Mouse (Mus musculus) embryonic facial prominence, embryonic 11.5 days (tissue): ENCODE results near the gene B3gnt9. TPM values are rescaled to one million over a fixed set of nuclear protein-coding genes. Genes with fewer than 3 reads are reported as not detected.

Source experiments
- ATAC-seq: fragments of 200-750 bp; cut with Nextera tagmentation; replicated peaks from 2 replicates; pipeline ENCODE4 v1.8.0; 2017; ENCODE audit warnings: low read depth; ENCODE audit not compliant: insufficient number of reproducible peaks, low FRiP score, low TSS enrichment
- DNase-seq: peaks from one replicate; pipeline ENCODE4 v3.0.0-alpha.2; 2015; ENCODE audit warnings: low spot score
- H3K27ac ChIP-seq: fragments of 300-500 bp; sonication (generic); replicated peaks from 2 replicates; pipeline ENCODE4 v1.5.1; 2014; ENCODE audit warnings: mild to moderate bottlenecking, low read depth, low read length, control low read depth
- H3K27me3 ChIP-seq: fragments of 300-500 bp; sonication (generic); 2 replicates; pipeline ENCODE4 v1.6.1; 2014; ENCODE audit warnings: mild to moderate bottlenecking, low read length, moderate library complexity, mixed read lengths; ENCODE audit not compliant: control insufficient read depth, insufficient read depth
- H3K36me3 ChIP-seq: fragments of 300-500 bp; sonication (generic); replicated peaks from 2 replicates; pipeline ENCODE4 v1.6.1; 2014; ENCODE audit warnings: low read depth, mild to moderate bottlenecking, low read length, moderate library complexity, mixed read lengths; ENCODE audit not compliant: control insufficient read depth, insufficient read depth
- H3K4me1 ChIP-seq: fragments of 300-500 bp; sonication (generic); 2 replicates; pipeline ENCODE4 v1.6.1; 2014; ENCODE audit warnings: low read length, mixed read lengths; ENCODE audit not compliant: control insufficient read depth, insufficient read depth
- H3K4me2 ChIP-seq: fragments of 300-500 bp; sonication (generic); 2 replicates; pipeline ENCODE4 v1.6.1; 2014; ENCODE audit warnings: low read depth, mild to moderate bottlenecking, control low read depth, low read length, moderate library complexity
- H3K4me3 ChIP-seq: fragments of 300-500 bp; sonication (generic); 2 replicates; pipeline ENCODE4 v1.5.1; 2014; ENCODE audit warnings: low read depth, low read length, control low read depth
- H3K9ac ChIP-seq: fragments of 300-500 bp; sonication (generic); replicated peaks from 2 replicates; pipeline ENCODE4 v1.6.1; 2014; ENCODE audit warnings: mild to moderate bottlenecking, control low read depth, low read length
- H3K9me3 ChIP-seq: fragments of 300-500 bp; sonication (generic); replicated peaks from 2 replicates; pipeline ENCODE4 v1.6.1; 2016; ENCODE audit warnings: mild to moderate bottlenecking, low read length, inconsistent platforms, mixed read lengths; ENCODE audit not compliant: control insufficient read depth
- WGBS: fragments of 180-500 bp; shearing (Covaris S2); extraction: QIAGEN DNeasy Blood & Tissue Kit; methylation state at CpG from one replicate; pipeline ENCODE4 v1.1.7; 2014; 5-methylcytosine and 5-hydroxymethylcytosine counted together
- polyA plus RNA-seq: library from polyadenylated mRNA; unstranded; fragments of >200 nt; fragmentation: Nextera tagmentation; extraction: Ambion mirVana; gene quantifications from 2 replicates; pipeline ENCODE4 v1.2.1, GENCODE M21; 2014

B3gnt9 gene
- polyA plus RNA-seq, 1 experiment from 2014 or later: 2.3 TPM

GRCm38 (mm10) chr8:105209153-105210110 lies 45.5 kb downstream of the B3gnt9 start:
- Histone ChIP-seq H3K27ac (no peak overlapping the region), H3K27me3 (no peaks in the 10 kb centered on the region), H3K9me3 (no peaks in the 10 kb centered on the region), H3K9ac (no peak overlapping the region), H3K4me3 (no peak overlapping the region), H3K4me1 (no peaks in the 10 kb centered on the region), H3K4me2 (no peak overlapping the region), H3K36me3 (no peaks in the 10 kb centered on the region)
- no peak for ATAC-seq
- no peak for DNase-seq
- 56% methylated on average over 1 of the region's 1 CpGs for WGBS

- H3K4me2 ChIP-seq: no peak overlapping the region
- peaks cover 6% of the 10 kb centered on the region for H3K36me3 ChIP-seq
- no peak for ATAC-seq
- H3K27me3 ChIP-seq: no peaks in the 10 kb centered on the region
- H3K27ac ChIP-seq: no peak overlapping the region
- DNase-seq: no peak
- H3K4me3 ChIP-seq: no peak overlapping the region
- 88% methylated on average over 2 of the region's 2 CpGs for WGBS
- no peaks in the 10 kb centered on the region for H3K4me1 ChIP-seq
- no peak overlapping the region for H3K9ac ChIP-seq
- no peaks in the 10 kb centered on the region for H3K9me3 ChIP-seq
Measured at GRCm38 (mm10) chr8:105207675-105208273, 47.2 kb downstream of the B3gnt9 start.

- Histone ChIP-seq H3K36me3 (peaks cover 6% of the 10 kb centered on the region), H3K27me3 (no peaks in the 10 kb centered on the region), H3K4me3 (no peak overlapping the region), H3K4me2 (no peak overlapping the region), H3K27ac (no peak overlapping the region; the same call in 1 of the 2 replicates), H3K4me1 (no peaks in the 10 kb centered on the region), H3K9me3 (no peaks in the 10 kb centered on the region), H3K9ac (no peak overlapping the region)
- WGBS: 75% methylated on average over 7 of the region's 7 CpGs
- DNase-seq: no peak
- ATAC-seq: no peak
Measured at GRCm38 (mm10) chr8:105206766-105207275, 48.1 kb downstream of the B3gnt9 start.

- H3K27me3 ChIP-seq: no peaks in the 10 kb centered on the region
- no peak for ATAC-seq
Measured at GRCm38 (mm10) chr8:105205748-105206147, 49.2 kb downstream of the B3gnt9 start.

More at GRCm38 (mm10) chr8:105205748-105206147, 49.2 kb downstream of the B3gnt9 start:
- Histone ChIP-seq H3K36me3 (peaks cover 6% of the 10 kb centered on the region), H3K4me1 (no peaks in the 10 kb centered on the region), H3K9me3 (no peaks in the 10 kb centered on the region), H3K9ac (no peak overlapping the region), H3K4me2 (no peak overlapping the region), H3K27ac (no peak overlapping the region), H3K4me3 (no peak overlapping the region)
- DNase-seq: no peak
- 89% methylated on average over 1 of the region's 1 CpGs for WGBS

Other genes starting within 250 kb of the B3gnt9 start
- not detected in 2 replicates for gene Ces3a, start 206.6 kb downstream of the B3gnt9 start, polyA plus RNA-seq
- not detected in 2 replicates for gene Ces3b, start 171.4 kb downstream of the B3gnt9 start, polyA plus RNA-seq
- gene Ces4a, start 123.4 kb downstream of the B3gnt9 start, polyA plus RNA-seq: not detected in 2 replicates
- gene Cbfb, start 84.5 kb downstream of the B3gnt9 start, polyA plus RNA-seq: 119 and 139 TPM in 2 replicates
- 30.8 and 31.5 TPM in 2 replicates for gene D230025D16Rik, start 30.0 kb downstream of the B3gnt9 start, polyA plus RNA-seq
- 14.0 and 16.6 TPM in 2 replicates for gene Tradd, start 9.5 kb upstream of the B3gnt9 start, polyA plus RNA-seq
- gene Fbxl8, start 9.5 kb upstream of the B3gnt9 start, polyA plus RNA-seq: 1.2 and 2.0 TPM in 2 replicates
- gene Hsf4, start 14.6 kb upstream of the B3gnt9 start, polyA plus RNA-seq: 0.13 TPM in 1 of 2 replicates, not detected in the other
- gene Nol3, start 21.0 kb upstream of the B3gnt9 start, polyA plus RNA-seq: 0.84 and 1.2 TPM in 2 replicates
- 23.6 and 25.2 TPM in 2 replicates for gene 4931428F04Rik, start 34.7 kb upstream of the B3gnt9 start, polyA plus RNA-seq
- gene Exoc3l, start 40.9 kb upstream of the B3gnt9 start, polyA plus RNA-seq: 7.2 and 8.2 TPM in 2 replicates
- 103 and 110 TPM in 2 replicates for gene E2f4, start 42.5 kb upstream of the B3gnt9 start, polyA plus RNA-seq
- gene Elmo3, start 50.4 kb upstream of the B3gnt9 start, polyA plus RNA-seq: 2.8 and 3.3 TPM in 2 replicates
- 0.83 and 0.98 TPM in 2 replicates for gene Lrrc29, start 71.1 kb upstream of the B3gnt9 start, polyA plus RNA-seq
- gene Tmem208, start 71.2 kb upstream of the B3gnt9 start, polyA plus RNA-seq: 91.7 and 99.6 TPM in 2 replicates
- gene Fhod1, start 92.8 kb upstream of the B3gnt9 start, polyA plus RNA-seq: 1.8 and 2.6 TPM in 2 replicates
- 3.8 and 4.0 TPM in 2 replicates for gene Slc9a5, start 93.7 kb upstream of the B3gnt9 start, polyA plus RNA-seq
- 0.28 and 0.29 TPM in 2 replicates for gene Plekhg4, start 118.1 kb upstream of the B3gnt9 start, polyA plus RNA-seq
- gene Kctd19, start 158.3 kb upstream of the B3gnt9 start, polyA plus RNA-seq: not detected in 2 replicates
- gene Lrrc36, start 158.4 kb upstream of the B3gnt9 start, polyA plus RNA-seq: 0.39 and 0.49 TPM in 2 replicates
- gene Tppp3, start 216.4 kb upstream of the B3gnt9 start, polyA plus RNA-seq: 49.5 and 59.1 TPM in 2 replicates
- 15.0 and 17.9 TPM in 2 replicates for gene Zdhhc1, start 241.7 kb upstream of the B3gnt9 start, polyA plus RNA-seq